Mouse (Mus musculus) MEL (cell line): ENCODE measurements around the gene G0s2. TPM values are rescaled to one million over a fixed set of nuclear protein-coding genes. Genes with fewer than 3 reads are reported as not detected.

Source experiments
- DNase-seq: peaks from one replicate; pipeline ENCODE4 v3.0.0; 2011; ENCODE audit warnings: low read depth, low spot score
- H3K27ac ChIP-seq: 2 replicates; pipeline ENCODE4 v1.5.1; 2012; ENCODE audit warnings: low read depth, mild to moderate bottlenecking, control low read depth, low read length, moderate library complexity; ENCODE audit not compliant: control insufficient read depth
- H3K27me3 ChIP-seq, 2 experiments: fragments of 150-350 bp in 1 of 2; sonication (generic) in 1 of 2; 2 replicates each; pipeline ENCODE4 v1.6.1; 2012; ENCODE audit warnings: low read length in 2 of 2, mild to moderate bottlenecking in 2 of 2, improper control_type of control experiment in 1 of 2, moderate library complexity in 1 of 2; ENCODE audit not compliant: insufficient read depth in 2 of 2, control insufficient read depth in 1 of 2
- H3K36me3 ChIP-seq, 2 experiments: 2 replicates each; pipeline ENCODE4 v1.6.1; 2012 to 2014; ENCODE audit warnings: low read length in 2 of 2, improper control_type of control experiment in 1 of 2, inconsistent platforms in 1 of 2, mild to moderate bottlenecking in 1 of 2; ENCODE audit not compliant: insufficient read depth in 2 of 2, control insufficient read depth in 1 of 2
- H3K4me1 ChIP-seq, 2 experiments: fragments of 150-350 bp in 1 of 2; sonication (generic) in 1 of 2; 2 replicates each; pipeline ENCODE4 v1.6.1; 2012; ENCODE audit warnings: low read length in 2 of 2, improper control_type of control experiment in 1 of 2, mild to moderate bottlenecking in 1 of 2; ENCODE audit not compliant: insufficient read depth in 2 of 2, control insufficient read depth in 1 of 2
- H3K4me3 ChIP-seq, 2 experiments: fragments of 150-350 bp in 1 of 2; sonication (generic) in 1 of 2; 2 replicates each; pipeline ENCODE4 v1.5.1; 2012; ENCODE audit warnings: low read depth in 2 of 2, low read length in 2 of 2, mild to moderate bottlenecking in 2 of 2, moderate library complexity in 2 of 2, control low read depth in 1 of 2, improper control_type of control experiment in 1 of 2; ENCODE audit not compliant: control insufficient read depth in 1 of 2, insufficient read depth in 1 of 2
- H3K79me2 ChIP-seq: 2 replicates; pipeline ENCODE4 v1.6.1; 2012; ENCODE audit warnings: mild to moderate bottlenecking, low read length, moderate library complexity; ENCODE audit not compliant: control insufficient read depth, poor library complexity, insufficient read depth
- H3K9ac ChIP-seq: 2 replicates; pipeline ENCODE4 v1.6.1; 2012; ENCODE audit warnings: low read depth, mild to moderate bottlenecking, control low read depth, low read length, moderate library complexity; ENCODE audit not compliant: control insufficient read depth, poor library complexity, severe bottlenecking
- H3K9me3 ChIP-seq: fragments of 150-350 bp; sonication (generic); replicated peaks from 2 replicates; pipeline ENCODE4 v1.6.1; 2012; ENCODE audit warnings: mild to moderate bottlenecking, low read length, improper control_type of control experiment, moderate library complexity; ENCODE audit not compliant: insufficient read depth
- BHLHE40 ChIP-seq: IDR thresholded peaks from 2 replicates; pipeline ENCODE4 v1.6.1; 2012; ENCODE audit warnings: low read depth, mild to moderate bottlenecking, inconsistent platforms, low read length, improper control_type of control experiment, borderline replicate concordance
- CHD2 ChIP-seq: IDR thresholded peaks from 2 replicates; pipeline ENCODE4 v1.6.1; 2011; ENCODE audit warnings: low read length, improper control_type of control experiment
- ELF1 ChIP-seq: IDR thresholded peaks from 2 replicates; pipeline ENCODE4 v1.6.1; 2014; ENCODE audit warnings: low read depth, mild to moderate bottlenecking, inconsistent platforms, low read length, improper control_type of control experiment, moderate library complexity
- EP300 ChIP-seq, 2 experiments: IDR thresholded peaks; 2 replicates each; pipeline ENCODE4 v1.6.1; 2011; ENCODE audit warnings: improper control_type of control experiment in 2 of 2, low read length in 2 of 2, low read depth in 1 of 2, mild to moderate bottlenecking in 1 of 2
- GABPA ChIP-seq: IDR thresholded peaks from 2 replicates; pipeline ENCODE4 v1.6.1; 2012; ENCODE audit warnings: low read depth, mild to moderate bottlenecking, inconsistent platforms, low read length, improper control_type of control experiment, moderate library complexity
- GATA1 ChIP-seq: IDR thresholded peaks from 2 replicates; pipeline ENCODE4 v1.6.1; 2011; ENCODE audit warnings: low read depth, low read length, improper control_type of control experiment
- MAFK ChIP-seq: IDR thresholded peaks from 2 replicates; pipeline ENCODE4 v1.6.1; 2011; ENCODE audit warnings: low read depth, mild to moderate bottlenecking, low read length, improper control_type of control experiment, borderline replicate concordance
- MAZ ChIP-seq: IDR thresholded peaks from 2 replicates; pipeline ENCODE4 v1.6.1; 2012; ENCODE audit warnings: low read depth, mild to moderate bottlenecking, inconsistent platforms, low read length, improper control_type of control experiment
- MXI1 ChIP-seq: IDR thresholded peaks from 2 replicates; pipeline ENCODE4 v1.6.1; 2011; ENCODE audit warnings: mild to moderate bottlenecking, low read depth, low read length, improper control_type of control experiment
- MYC ChIP-seq: IDR thresholded peaks from 2 replicates; pipeline ENCODE4 v1.6.1; 2011; ENCODE audit warnings: low read depth, mild to moderate bottlenecking, low read length, improper control_type of control experiment, moderate library complexity
- NRF1 ChIP-seq: IDR thresholded peaks from 2 replicates; pipeline ENCODE4 v1.6.1; 2014; ENCODE audit warnings: low read depth, mild to moderate bottlenecking, inconsistent platforms, low read length, improper control_type of control experiment, moderate library complexity; ENCODE audit not compliant: poor library complexity, insufficient read depth, severe bottlenecking
- POLR2AphosphoS2 ChIP-seq: IDR thresholded peaks from 2 replicates; pipeline ENCODE4 v1.6.1; 2011; ENCODE audit warnings: low read length, improper control_type of control experiment
- POLR2AphosphoS5 ChIP-seq: IDR thresholded peaks from 2 replicates; pipeline ENCODE4 v1.6.1; 2012; ENCODE audit warnings: low read depth, borderline replicate concordance, mild to moderate bottlenecking, inconsistent platforms, low read length, moderate library complexity, mixed read lengths
- RAD21 ChIP-seq: IDR thresholded peaks from 2 replicates; pipeline ENCODE4 v1.6.1; 2011; ENCODE audit warnings: mild to moderate bottlenecking, low read depth, low read length, improper control_type of control experiment
- RCOR1 ChIP-seq: IDR thresholded peaks from 2 replicates; pipeline ENCODE4 v1.6.1; 2012; ENCODE audit warnings: low read depth, mild to moderate bottlenecking, inconsistent platforms, low read length, improper control_type of control experiment
- SIN3A ChIP-seq: IDR thresholded peaks from 2 replicates; pipeline ENCODE4 v1.6.1; 2012; ENCODE audit warnings: low read length, improper control_type of control experiment, inconsistent platforms
- UBTF ChIP-seq: IDR thresholded peaks from 2 replicates; pipeline ENCODE4 v1.6.1; 2012; ENCODE audit warnings: low read depth, mild to moderate bottlenecking, inconsistent platforms, low read length, improper control_type of control experiment, moderate library complexity, borderline replicate concordance; ENCODE audit not compliant: insufficient read depth
- USF1 ChIP-seq: IDR thresholded peaks from 2 replicates; pipeline ENCODE4 v1.6.1; 2014; ENCODE audit warnings: low read depth, mild to moderate bottlenecking, inconsistent platforms, low read length, improper control_type of control experiment, moderate library complexity
- USF2 ChIP-seq, 2 experiments: IDR thresholded peaks; 2 replicates each; pipeline ENCODE4 v1.6.1; 2011 to 2012; ENCODE audit warnings: improper control_type of control experiment in 2 of 2, low read length in 2 of 2, borderline replicate concordance in 1 of 2, inconsistent platforms in 1 of 2, low read depth in 1 of 2, mild to moderate bottlenecking in 1 of 2; ENCODE audit not compliant: insufficient read depth in 1 of 2
- ZC3H11A ChIP-seq: IDR thresholded peaks from 2 replicates; pipeline ENCODE4 v1.6.1; 2012; ENCODE audit warnings: low read depth, mild to moderate bottlenecking, inconsistent platforms, low read length, improper control_type of control experiment
- ZMIZ1 ChIP-seq: IDR thresholded peaks from 2 replicates; pipeline ENCODE4 v1.6.1; 2012; ENCODE audit warnings: low read depth, mild to moderate bottlenecking, inconsistent platforms, low read length, improper control_type of control experiment, moderate library complexity
- polyA plus RNA-seq, 2 experiments: library from polyadenylated mRNA; stranded (reverse) in 1 of 2; unstranded in 1 of 2; fragments of >175 nt in 1 of 2; fragments of >200 nt in 1 of 2; gene quantifications; 2 replicates each; pipeline versions ENCODE4 v1.2.1 to v1.2.4; 2012; ENCODE audit warnings: low replicate concordance in 2 of 2, low read depth in 1 of 2; ENCODE audit not compliant: insufficient read length in 2 of 2, insufficient read depth in 1 of 2, missing spikeins in 1 of 2
- total RNA-seq: library from RNA; depleted of rRNA; stranded (reverse); fragments of 300-350 nt; gene quantifications from 2 replicates; pipeline ENCODE4 v1.2.3, GENCODE M21; 2012

Gene G0s2
- total and polyA plus RNA-seq, 3 experiments = not detected

DNA sequence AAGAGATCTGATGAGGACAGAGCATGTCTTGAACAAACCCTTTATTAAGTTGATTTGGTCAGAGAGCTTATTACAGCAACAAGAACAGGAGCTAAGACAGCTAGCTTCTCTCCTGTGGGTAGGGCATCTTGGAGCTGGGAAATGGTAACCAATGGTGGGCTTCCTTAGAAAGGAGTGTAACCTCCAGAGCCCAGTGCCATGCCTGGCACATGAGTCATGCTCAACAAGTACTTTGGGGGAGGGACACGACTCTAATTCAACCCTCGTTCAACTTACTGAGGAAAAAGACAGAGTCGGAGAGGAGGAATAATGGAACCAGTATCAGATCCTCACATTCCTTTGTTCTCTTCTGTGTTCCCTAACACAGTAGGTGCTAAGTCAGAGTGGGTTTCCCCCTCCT lies 46.7 kb upstream of the G0s2 start:
- Histone ChIP-seq H3K27ac (no peak overlapping the region), H3K9me3 (no peaks in the 10 kb centered on the region), H3K27me3 (no peaks in the 10 kb centered on the region), H3K4me1 (no peaks in the 10 kb centered on the region), H3K79me2 (no peaks in the 10 kb centered on the region), H3K9ac (no peak overlapping the region), H3K36me3 (no peaks in the 10 kb centered on the region), H3K4me3 (no peak overlapping the region)
- DNase-seq = no peak
- no peak for TF ChIP-seq MYC
- no peak for TF ChIP-seq EP300 (IDR thresholded peaks at IDR 0.05; ENCODE audit: low read depth in 1 of 2, low read length in 2 of 2)
- no peak for TF ChIP-seq ZC3H11A
- TF ChIP-seq UBTF = no peak
- TF ChIP-seq USF2 (IDR thresholded peaks at IDR 0.05; ENCODE audit: borderline replicate concordance in 1 of 2, insufficient read depth in 1 of 2, low read depth in 1 of 2, low read length in 2 of 2) = no peak
- TF ChIP-seq MXI1 = no peak
- no peak for TF ChIP-seq GABPA
- no peak for TF ChIP-seq GATA1
- TF ChIP-seq ELF1 = no peak
- no peak for TF ChIP-seq USF1
- no peak for TF ChIP-seq BHLHE40
- no peak for TF ChIP-seq POLR2AphosphoS5
- no peak for TF ChIP-seq NRF1
- TF ChIP-seq MAFK = no peak
- TF ChIP-seq POLR2AphosphoS2 = no peak
- no peak for TF ChIP-seq SIN3A
- no peak for TF ChIP-seq CHD2
- no peak for TF ChIP-seq ZMIZ1
- TF ChIP-seq, all 39 proteins: peak for 0

DNA sequence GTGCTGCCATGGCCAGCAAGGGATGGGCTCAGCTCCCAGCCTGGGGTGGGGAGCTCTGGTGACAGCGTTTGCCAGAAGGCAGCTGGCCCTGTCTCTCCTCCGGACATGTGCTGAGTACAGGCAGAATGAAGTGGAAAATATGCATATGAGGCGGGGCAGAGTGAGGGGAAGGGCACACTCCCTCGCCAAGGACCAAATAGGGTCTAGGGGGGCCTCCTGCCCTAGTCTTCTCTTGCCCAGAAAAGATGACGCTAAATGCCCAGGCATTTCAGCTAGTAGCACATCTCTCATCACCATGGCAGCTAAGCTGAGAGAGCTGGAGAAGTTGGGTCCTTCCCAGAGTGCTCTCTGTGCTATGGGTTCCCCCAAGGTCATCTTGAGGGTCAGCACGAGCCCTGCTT lies 44.1 kb upstream of the G0s2 start:
- no peak for DNase-seq
- no peak overlapping the region for H3K27ac ChIP-seq
- no peaks in the 10 kb centered on the region for H3K4me1 ChIP-seq
- no peaks in the 10 kb centered on the region for H3K79me2 ChIP-seq
- no peaks in the 10 kb centered on the region for H3K9me3 ChIP-seq
- H3K4me3 ChIP-seq = no peak overlapping the region
- TF ChIP-seq RAD21 (no peak), USF2 (IDR thresholded peaks at IDR 0.05; ENCODE audit: borderline replicate concordance in 1 of 2, insufficient read depth in 1 of 2, low read depth in 1 of 2, low read length in 2 of 2) (no peak), SIN3A (no peak), EP300 (IDR thresholded peaks at IDR 0.05; ENCODE audit: low read depth in 1 of 2, low read length in 2 of 2) (no peak), MAZ (no peak), RCOR1 (no peak)
- TF ChIP-seq, all 39 proteins: peak for 0
- Histone ChIP-seq H3K36me3 (no peaks in the 10 kb centered on the region), H3K9ac (no peak overlapping the region), H3K27me3 (no peaks in the 10 kb centered on the region)
